ENCODE assay signal across 23 mouse cellular contexts in the genomic region with DNA sequence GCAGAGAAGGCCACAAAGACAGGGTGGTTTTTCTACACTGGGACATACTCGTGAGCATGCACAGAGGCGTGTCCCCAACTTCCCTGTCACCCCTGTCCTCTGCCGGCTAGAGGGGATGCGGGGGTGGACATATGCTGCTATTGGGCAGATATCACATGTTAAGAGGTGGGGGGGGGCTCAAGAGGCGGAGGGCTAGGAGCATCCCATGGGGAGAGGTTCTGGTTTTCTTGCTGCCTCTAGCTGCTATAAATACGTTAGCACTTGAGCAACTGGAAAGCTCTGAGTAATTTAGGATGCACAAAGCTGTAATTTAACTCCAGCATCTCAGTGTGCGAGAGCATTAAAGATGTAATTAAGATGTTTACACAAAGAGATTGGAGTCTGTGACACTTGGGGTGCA. TPM values are rescaled to one million over a fixed set of nuclear protein-coding genes. Genes with fewer than 3 reads are reported as not detected.
DNase-seq lines count a peak whose midpoint lies in the region; ATAC-seq and TF ChIP-seq lines count a peak whose summit lies in the region.
"Had no signal": no experiment of that assay in that cellular context is flagged by ENCODE, and none has a peak within 500 bp of the region (broad histone marks: within the 10 kb centered on the region; RNA-seq: fewer than 3 reads in every experiment).

No protein-coding gene starts in this region.

- H3K9ac ChIP-seq in hindbrain, embryonic 13.5 days: no peak overlapping the region
- no peak overlapping the region for H3K9ac ChIP-seq in hindbrain, postnatal 0 days (replicated peaks; ENCODE audit: low read length)
- H3K9ac ChIP-seq: embryonic facial prominence, embryonic 15.5 days; forebrain, postnatal 0 days; hindbrain, embryonic 12.5 days had no signal

- no peak; the same call in 1 of the 2 replicates for ATAC-seq in hindbrain, embryonic 13.5 days (ENCODE audit: low FRiP score)
- no peak for ATAC-seq in hindbrain, postnatal 0 days
- ATAC-seq: activated CD4-positive, CD25-positive, alpha-beta regulatory T cell, adult 4 months; forebrain, embryonic 14.5 days; forebrain, postnatal 0 days; hindbrain, embryonic 16.5 days; inflammation-experienced regulatory T-cells, adult 6 months; intestine, embryonic 16.5 days had no signal

- WGBS in hindbrain, embryonic 13.5 days: 66% methylated on average over 7 of the region's 7 CpGs
- 63% methylated on average over 7 of the region's 7 CpGs for WGBS in hindbrain, postnatal 0 days

- H3K36me3 ChIP-seq in hindbrain, embryonic 13.5 days: peaks cover 8% of the 10 kb centered on the region; the same call in 1 of the 2 replicates
- H3K36me3 ChIP-seq in hindbrain, postnatal 0 days (ENCODE audit: insufficient read depth, low read length): no peaks in the 10 kb centered on the region
- H3K36me3 ChIP-seq: embryonic facial prominence, embryonic 15.5 days; hindbrain, embryonic 12.5 days had no signal

- no peaks in the 10 kb centered on the region for H3K9me3 ChIP-seq in hindbrain, embryonic 13.5 days
- no peaks in the 10 kb centered on the region for H3K9me3 ChIP-seq in hindbrain, postnatal 0 days (ENCODE audit: low read length)
- H3K9me3 ChIP-seq: embryonic facial prominence, embryonic 15.5 days; hindbrain, embryonic 12.5 days had no signal

- TF ChIP-seq CTCF in hindbrain, postnatal 0 days (IDR thresholded peaks at IDR 0.05; ENCODE audit: low read depth): no peak

- no peak overlapping the region for H3K4me2 ChIP-seq in hindbrain, embryonic 13.5 days
- H3K4me2 ChIP-seq in hindbrain, postnatal 0 days (ENCODE audit: low read depth, low read length): no peak overlapping the region
- H3K4me2 ChIP-seq: embryonic facial prominence, embryonic 15.5 days; heart, embryonic 11.5 days; hindbrain, embryonic 12.5 days had no signal

- peak; percentile 34 for DNase-seq in cerebellum, adult 9-10 months
- no peak for DNase-seq in cerebellum, postnatal 36 days
- no peak for DNase-seq in hindbrain, postnatal 0 days (ENCODE audit: low spot score)
- DNase-seq in brain, adult 2 months (ENCODE audit: low read depth, low spot score): peak; percentile 81
- no peak for DNase-seq in adipocyte (ENCODE audit: low spot score)
- DNase-seq: adrenal gland, postnatal 10 days; adrenal gland, postnatal 36 days; cerebellum, adult 11 months; cerebellum, adult 2 months; embryo, embryonic 11 days; forebrain, postnatal 0 days; gastrocnemius, adult 2 months; gastrocnemius, postnatal 14 days; heart, adult 11 months had no signal

- H3K27ac ChIP-seq in hindbrain, embryonic 13.5 days: peak overlapping the region; percentile 3; the same call in 1 of the 2 replicates
- H3K27ac ChIP-seq in hindbrain, postnatal 0 days: no peak overlapping the region
- H3K27ac ChIP-seq: embryonic facial prominence, embryonic 15.5 days; gastrocnemius, adult 2 months; hindbrain, embryonic 12.5 days had no signal

- no peaks in the 10 kb centered on the region for H3K4me1 ChIP-seq in hindbrain, embryonic 13.5 days (replicated peaks)
- no peaks in the 10 kb centered on the region for H3K4me1 ChIP-seq in hindbrain, postnatal 0 days (ENCODE audit: insufficient read depth, low read length)
- H3K4me1 ChIP-seq: embryonic facial prominence, embryonic 15.5 days; hindbrain, embryonic 12.5 days had no signal

- H3K27me3 ChIP-seq in hindbrain, embryonic 13.5 days: no peaks in the 10 kb centered on the region
- no peaks in the 10 kb centered on the region for H3K27me3 ChIP-seq in hindbrain, postnatal 0 days (ENCODE audit: insufficient read depth, low read length)
- H3K27me3 ChIP-seq: embryonic facial prominence, embryonic 15.5 days had no signal

- H3K4me3 ChIP-seq in hindbrain, embryonic 13.5 days: no peak overlapping the region
- no peak overlapping the region for H3K4me3 ChIP-seq in hindbrain, postnatal 0 days (ENCODE audit: low read length)
- H3K4me3 ChIP-seq: embryonic facial prominence, embryonic 15.5 days; gastrocnemius, adult 2 months; hindbrain, embryonic 12.5 days had no signal

RNA-seq across cellular contexts. Expression of a gene that starts 8.9 kb away (rescaled TPM):
- 7.8 and 8.3 TPM in 2 replicates for polyA plus RNA-seq in hindbrain, embryonic 13.5 days (2015; fragmentation: Nextera tagmentation; extraction: Ambion mirVana)
- total RNA-seq in hindbrain, postnatal 0 days (2014; rRNA removed): 12.5 and 27.7 TPM in 2 replicates
- polyA plus RNA-seq in hindbrain, postnatal 0 days (2015; fragmentation: Nextera tagmentation; extraction: Ambion mirVana): 10.9 and 11.2 TPM in 2 replicates

RNA-seq across cellular contexts. Expression of a gene that starts 11.2 kb away (rescaled TPM):
- 17.0 and 17.4 TPM in 2 replicates for polyA plus RNA-seq in hindbrain, embryonic 13.5 days (2015; fragmentation: Nextera tagmentation; extraction: Ambion mirVana)
- total RNA-seq in hindbrain, postnatal 0 days (2014; rRNA removed): 14.8 and 18.1 TPM in 2 replicates
- polyA plus RNA-seq in hindbrain, postnatal 0 days (2015; fragmentation: Nextera tagmentation; extraction: Ambion mirVana): 13.6 and 16.4 TPM in 2 replicates

RNA-seq across cellular contexts. Expression of a gene that starts 50.1 kb away (rescaled TPM):
- polyA plus RNA-seq in hindbrain, embryonic 13.5 days (2015; fragmentation: Nextera tagmentation; extraction: Ambion mirVana): 7.6 and 8.3 TPM in 2 replicates
- total RNA-seq in hindbrain, postnatal 0 days (2014; rRNA removed): 108 and 134 TPM in 2 replicates
- 7.1 and 7.6 TPM in 2 replicates for polyA plus RNA-seq in hindbrain, postnatal 0 days (2015; fragmentation: Nextera tagmentation; extraction: Ambion mirVana)

RNA-seq across cellular contexts. Expression of a gene that starts 53.5 kb away (rescaled TPM):
- 8.4 and 9.6 TPM in 2 replicates for polyA plus RNA-seq in hindbrain, embryonic 13.5 days (2015; fragmentation: Nextera tagmentation; extraction: Ambion mirVana)
- 2.8 and 5.3 TPM in 2 replicates for total RNA-seq in hindbrain, postnatal 0 days (2014; rRNA removed)
- polyA plus RNA-seq in hindbrain, postnatal 0 days (2015; fragmentation: Nextera tagmentation; extraction: Ambion mirVana): 8.6 and 8.8 TPM in 2 replicates

RNA-seq across cellular contexts. Expression of a gene that starts 59.6 kb away (rescaled TPM):
- polyA plus RNA-seq in hindbrain, embryonic 13.5 days (2015; fragmentation: Nextera tagmentation; extraction: Ambion mirVana): 2.8 and 3.7 TPM in 2 replicates
- total RNA-seq in hindbrain, postnatal 0 days (2014; rRNA removed): 3.5 and 3.8 TPM in 2 replicates
- 2.6 and 3.0 TPM in 2 replicates for polyA plus RNA-seq in hindbrain, postnatal 0 days (2015; fragmentation: Nextera tagmentation; extraction: Ambion mirVana)

Comparison
In these comparisons a context has a peak if more than half of its experiments do, and no peak if none do; other contexts are left out.
1. DNase-seq: peak in cerebellum, adult 9-10 months (single experiment) and brain, adult 2 months (single experiment); none in cerebellum, postnatal 36 days (0 of 2), hindbrain, postnatal 0 days (single experiment) and adipocyte (single experiment).